Comparison of ENCODE assay signal across 8 mouse cellular contexts in the genomic region with DNA sequence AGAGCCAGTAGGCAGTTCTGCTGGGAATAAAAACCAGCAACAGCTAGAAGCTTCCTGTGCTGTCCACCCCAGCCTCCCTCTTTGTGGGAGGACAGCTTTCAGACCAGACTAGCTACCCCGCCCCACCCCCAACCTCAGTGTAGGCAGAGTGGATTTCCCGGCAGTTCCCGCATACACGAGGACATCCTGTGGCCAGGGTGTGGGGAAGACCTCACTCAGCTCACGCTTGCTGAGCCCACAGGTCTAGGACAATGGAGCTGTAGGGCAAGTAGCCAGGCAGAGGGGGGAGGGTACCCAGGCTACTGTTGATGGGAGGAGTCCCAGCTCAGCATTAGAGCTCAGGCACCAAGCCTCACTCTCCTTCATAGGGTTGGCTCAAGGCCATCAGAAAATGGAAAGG. TPM values are rescaled to one million over a fixed set of nuclear protein-coding genes. Genes with fewer than 3 reads are reported as not detected.
DNase-seq lines count a peak whose midpoint lies in the region; ATAC-seq and TF ChIP-seq lines count a peak whose summit lies in the region.

No protein-coding gene starts in this region.

- DNase-seq in left cerebral cortex, adult 18-20 months (ENCODE audit: low spot score in 2 of 2), result peak; percentile 39 to 45
- no peak for DNase-seq in left cerebral cortex, adult 11 months (ENCODE audit: low spot score)
- DNase-seq in brain, embryonic 14.5 days (ENCODE audit: low read depth), result peak; percentile 77
- peak; percentile 84 to 86 for DNase-seq in heart, adult 2 months
- peak; percentile 41 for DNase-seq in liver, adult 2 months (ENCODE audit: extremely low read depth, low read depth, low spot score)
- no peak for DNase-seq in thymus, postnatal 14 days

- H3K9ac ChIP-seq in heart, adult 2 months (ENCODE audit: low read depth, low read length), result no peak overlapping the region
- no peak overlapping the region for H3K9ac ChIP-seq in intestine, postnatal 0 days (ENCODE audit: low read depth, low read length)
- no peak overlapping the region for H3K9ac ChIP-seq in liver, adult 2 months (ENCODE audit: low read depth, low read length)
- no peak overlapping the region for H3K9ac ChIP-seq in neural tube, embryonic 15.5 days (replicated peaks)

- TF ChIP-seq POLR2A in brain, embryonic 14.5 days (IDR thresholded peaks at IDR 0.05; ENCODE audit: borderline replicate concordance, extremely low read depth, insufficient read depth, insufficient read length, poor library complexity, severe bottlenecking), result no peak
- peak; percentile 46; the same call in 1 of the 2 replicates for TF ChIP-seq POLR2A in heart, adult 2 months (IDR thresholded peaks at IDR 0.05; ENCODE audit: insufficient read depth, low read depth, low read length)
- TF ChIP-seq POLR2A in liver, adult 2 months (IDR thresholded peaks at IDR 0.05; ENCODE audit: extremely low read depth, insufficient read depth, low read length), result no peak

- WGBS in heart, adult 2 months, result 29% methylated on average over 5 of the region's 5 CpGs
- 35% methylated on average over 5 of the region's 5 CpGs for WGBS in intestine, postnatal 0 days
- whole genome bisulfite sequencing in liver, adult 2 months, result 39% methylated on average over 5 of the region's 5 CpGs
- WGBS in neural tube, embryonic 15.5 days, result 29% methylated on average over 5 of the region's 5 CpGs

- no peaks in the 10 kb centered on the region for H3K79me2 ChIP-seq in heart, adult 2 months (replicated peaks; ENCODE audit: control insufficient read depth, insufficient read depth, low read length)
- no peaks in the 10 kb centered on the region; the same call in 1 of the 2 replicates for H3K79me2 ChIP-seq in liver, adult 2 months (ENCODE audit: control insufficient read depth, insufficient read depth, low read length)

- H3K4me3 ChIP-seq in heart, adult 2 months, result no peak overlapping the region
- no peak overlapping the region for H3K4me3 ChIP-seq in intestine, postnatal 0 days (ENCODE audit: low read depth, low read length)
- no peak overlapping the region for H3K4me3 ChIP-seq in liver, adult 2 months (ENCODE audit: insufficient read depth, low read depth, low read length)
- H3K4me3 ChIP-seq in neural tube, embryonic 15.5 days (replicated peaks), result no peak overlapping the region

- peaks cover 37% of the 10 kb centered on the region for H3K4me1 ChIP-seq in heart, adult 2 months (ENCODE audit: control insufficient read depth, insufficient read depth, low read length)
- peaks cover 23% of the 10 kb centered on the region for H3K4me1 ChIP-seq in intestine, postnatal 0 days (replicated peaks; ENCODE audit: control insufficient read depth, insufficient read depth, low read length)
- peaks cover 49% of the 10 kb centered on the region for H3K4me1 ChIP-seq in liver, adult 2 months (ENCODE audit: control insufficient read depth, insufficient read depth, low read length)
- peaks cover 28% of the 10 kb centered on the region for H3K4me1 ChIP-seq in neural tube, embryonic 15.5 days

- H3K27ac ChIP-seq in heart, adult 2 months, result peak overlapping the region; percentile 81
- 0 out of 2 replicates have a peak overlapping the region, but pooled peaks have one; percentile 41 for H3K27ac ChIP-seq in intestine, postnatal 0 days (ENCODE audit: low read depth, low read length)
- peak overlapping the region; percentile 44 for H3K27ac ChIP-seq in liver, adult 2 months (replicated peaks; ENCODE audit: insufficient read depth, low read depth, low read length)
- H3K27ac ChIP-seq in neural tube, embryonic 15.5 days (replicated peaks), result peak overlapping the region; percentile 63

- no peaks in the 10 kb centered on the region for H3K27me3 ChIP-seq in heart, adult 2 months (ENCODE audit: control insufficient read depth, insufficient read depth, low read length)
- no peaks in the 10 kb centered on the region for H3K27me3 ChIP-seq in intestine, postnatal 0 days (replicated peaks; ENCODE audit: control insufficient read depth, insufficient read depth, low read length)
- H3K27me3 ChIP-seq in liver, adult 2 months (ENCODE audit: control insufficient read depth, insufficient read depth, low read length), result no peaks in the 10 kb centered on the region
- H3K27me3 ChIP-seq in neural tube, embryonic 15.5 days (replicated peaks), result no peaks in the 10 kb centered on the region

- no peak for TF ChIP-seq CTCF in brain, embryonic 14.5 days (IDR thresholded peaks at IDR 0.05; ENCODE audit: borderline replicate concordance, extremely low read depth, insufficient read depth, insufficient read length)
- TF ChIP-seq CTCF in heart, adult 2 months (IDR thresholded peaks at IDR 0.05), result no peak
- no peak for TF ChIP-seq CTCF in intestine, postnatal 0 days (IDR thresholded peaks at IDR 0.05; ENCODE audit: low read depth)
- no peak for TF ChIP-seq CTCF in liver, adult 2 months (IDR thresholded peaks at IDR 0.05; ENCODE audit: low read depth, low read length)

- no peaks in the 10 kb centered on the region for H3K9me3 ChIP-seq in intestine, postnatal 0 days (ENCODE audit: control insufficient read depth)
- H3K9me3 ChIP-seq in neural tube, embryonic 15.5 days (replicated peaks), result no peaks in the 10 kb centered on the region

- intact Hi-C loops in heart, adult 2 months (cut with DNase I), result no loop called here

- H3K4me2 ChIP-seq in intestine, postnatal 0 days (replicated peaks; ENCODE audit: low read depth), result no peak overlapping the region
- H3K4me2 ChIP-seq in neural tube, embryonic 15.5 days, result no peak overlapping the region

- peak; percentile 94 for TF ChIP-seq EP300 in heart, adult 2 months (IDR thresholded peaks at IDR 0.05; ENCODE audit: insufficient read depth, low read depth, low read length)

- peaks cover 4% of the 10 kb centered on the region for H3K36me3 ChIP-seq in heart, adult 2 months (ENCODE audit: control insufficient read depth, insufficient read depth, low read length)
- H3K36me3 ChIP-seq in intestine, postnatal 0 days (ENCODE audit: control insufficient read depth, insufficient read depth), result 0 out of 2 replicates have a peak, but pooled peaks cover 3% of the 10 kb centered on the region
- H3K36me3 ChIP-seq in liver, adult 2 months (ENCODE audit: control insufficient read depth, insufficient read depth, low read length), result no peaks in the 10 kb centered on the region; the same call in 1 of the 2 replicates
- peaks cover 11% of the 10 kb centered on the region for H3K36me3 ChIP-seq in neural tube, embryonic 15.5 days

- no peak for ATAC-seq in intestine, postnatal 0 days
- peak; percentile 56; the same call in 1 of the 2 replicates for ATAC-seq in neural tube, embryonic 15.5 days (ENCODE audit: low FRiP score)

RNA-seq across cellular contexts. Expression of a gene that starts 20.5 kb away (rescaled TPM):
- total RNA-seq in left cerebral cortex, adult 18-20 months (2021), result 10 to 100 TPM; 53.7 to 55.4 TPM
- polyA plus RNA-seq in brain, embryonic 14.5 days (2012; rRNA removed), result 46.0 and 49.0 TPM in 2 replicates
- 1 to 10 TPM; 6.1 to 7.9 TPM for total RNA-seq in heart, adult 2 months (2021)
- polyA plus RNA-seq in heart, adult 2 months (2012; rRNA removed), result 13.8 and 18.1 TPM in 2 replicates
- 19.8 and 20.5 TPM in 2 replicates for polyA plus RNA-seq in intestine, postnatal 0 days (2015; fragmentation: Nextera tagmentation; extraction: Ambion mirVana)
- total RNA-seq in liver, adult 2 months (2014; rRNA removed), result 25.4 and 41.1 TPM in 2 replicates
- polyA plus RNA-seq in liver, adult 2 months (2012; rRNA removed), result 47.3 and 65.1 TPM in 2 replicates
- polyA plus RNA-seq in neural tube, embryonic 15.5 days (2015; fragmentation: Nextera tagmentation; extraction: Ambion mirVana), result 9.4 and 12.6 TPM in 2 replicates

RNA-seq across cellular contexts. Expression of a gene that starts 28.1 kb away (rescaled TPM):
- total RNA-seq in left cerebral cortex, adult 18-20 months (2021), result 10 to 100 TPM; 53.3 to 53.6 TPM
- polyA plus RNA-seq in brain, embryonic 14.5 days (2012; rRNA removed), result 67.9 and 74.7 TPM in 2 replicates
- total RNA-seq in heart, adult 2 months (2021), result 10 to 100 TPM; 42.7 to 46.1 TPM
- polyA plus RNA-seq in heart, adult 2 months (2012; rRNA removed), result 21.8 and 30.6 TPM in 2 replicates
- 37.3 and 40.7 TPM in 2 replicates for polyA plus RNA-seq in intestine, postnatal 0 days (2015; fragmentation: Nextera tagmentation; extraction: Ambion mirVana)
- 13.7 and 18.8 TPM in 2 replicates for total RNA-seq in liver, adult 2 months (2014; rRNA removed)
- polyA plus RNA-seq in liver, adult 2 months (2012; rRNA removed), result 14.8 and 21.6 TPM in 2 replicates
- 63.1 and 82.7 TPM in 2 replicates for polyA plus RNA-seq in neural tube, embryonic 15.5 days (2015; fragmentation: Nextera tagmentation; extraction: Ambion mirVana)

RNA-seq across cellular contexts. Expression of a gene that starts 33.9 kb away (rescaled TPM):
- under 1 TPM in 1 of 2 experiments, not detected in 1; 0.23 TPM for total RNA-seq in left cerebral cortex, adult 18-20 months (2021)
- polyA plus RNA-seq in brain, embryonic 14.5 days (2012; rRNA removed), result 0.12 and 0.35 TPM in 2 replicates
- total RNA-seq in heart, adult 2 months (2021), result not detected
- polyA plus RNA-seq in heart, adult 2 months (2012; rRNA removed), result 0.20 TPM in 1 of 2 replicates, not detected in the other
- 8.1 and 8.6 TPM in 2 replicates for polyA plus RNA-seq in intestine, postnatal 0 days (2015; fragmentation: Nextera tagmentation; extraction: Ambion mirVana)
- 13.6 and 16.2 TPM in 2 replicates for total RNA-seq in liver, adult 2 months (2014; rRNA removed)
- polyA plus RNA-seq in liver, adult 2 months (2012; rRNA removed), result 33.7 and 44.3 TPM in 2 replicates
- 1.2 TPM in 1 of 2 replicates, not detected in the other for polyA plus RNA-seq in neural tube, embryonic 15.5 days (2015; fragmentation: Nextera tagmentation; extraction: Ambion mirVana)

RNA-seq across cellular contexts. Expression of a gene that starts 57.7 kb away (rescaled TPM):
- 1 to 10 TPM in 1 of 2 experiments, under 1 TPM in 1; 0.61 to 1.3 TPM for total RNA-seq in left cerebral cortex, adult 18-20 months (2021)
- 2.1 and 3.4 TPM in 2 replicates for polyA plus RNA-seq in brain, embryonic 14.5 days (2012; rRNA removed)
- total RNA-seq in heart, adult 2 months (2021), result 10 to 100 TPM; 13.1 to 14.3 TPM
- polyA plus RNA-seq in heart, adult 2 months (2012; rRNA removed), result 12.7 and 18.9 TPM in 2 replicates
- polyA plus RNA-seq in intestine, postnatal 0 days (2015; fragmentation: Nextera tagmentation; extraction: Ambion mirVana), result 7.8 and 8.1 TPM in 2 replicates
- 0.47 and 0.55 TPM in 2 replicates for total RNA-seq in liver, adult 2 months (2014; rRNA removed)
- polyA plus RNA-seq in liver, adult 2 months (2012; rRNA removed), result 0.43 and 0.93 TPM in 2 replicates
- 10.2 and 16.1 TPM in 2 replicates for polyA plus RNA-seq in neural tube, embryonic 15.5 days (2015; fragmentation: Nextera tagmentation; extraction: Ambion mirVana)

Comparison
In these comparisons a context has a peak if more than half of its experiments do, and no peak if none do; other contexts are left out.
1. DNase-seq: peak in left cerebral cortex, adult 18-20 months (2 of 2), brain, embryonic 14.5 days (single experiment), heart, adult 2 months (2 of 2) and liver, adult 2 months (single experiment); none in left cerebral cortex, adult 11 months (single experiment) and thymus, postnatal 14 days (single experiment).
2. Peak in every context shown above with its lines, with median percentiles within 50 percentile points of each other: H3K27ac ChIP-seq.